Mouse (Mus musculus) ovary, postnatal 10 days (tissue): ENCODE measurements at regions not wholly inside any gene's neighbourhood (a gene's known extent, or its start where the extent isn't known, plus 50 kb on each side); places are given as distances from the start of the nearest gene placed in this dataset.
A peak's percentile ranks its signal among the peaks of the same experiment; 100 is the strongest.

ENCODE experiments used
- DNase-seq: peaks from one replicate; pipeline ENCODE4 v3.0.0; 2022; ENCODE audit warnings: low spot score

DNA sequence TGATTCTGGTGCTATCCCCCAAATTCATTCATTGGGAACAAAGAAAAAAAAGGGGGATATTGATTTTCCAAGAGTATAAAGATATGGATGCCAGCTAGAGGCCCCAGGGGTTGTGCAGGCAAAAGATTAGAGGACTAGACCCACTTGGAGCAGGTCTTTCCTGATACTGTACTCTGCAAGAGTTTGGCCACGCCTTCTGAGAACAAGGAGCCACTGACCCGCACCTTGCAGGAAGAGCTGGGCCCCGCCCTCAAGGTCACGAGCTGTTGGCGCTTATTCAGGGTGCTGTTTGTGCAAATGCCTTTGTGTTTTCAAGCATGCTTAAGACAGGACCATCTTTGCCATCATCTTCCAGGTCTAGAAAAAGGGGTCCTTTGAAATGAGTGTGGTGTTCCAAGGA, 54.5 kb upstream of the Slc7a1 start:
- no peak for DNase-seq

DNA sequence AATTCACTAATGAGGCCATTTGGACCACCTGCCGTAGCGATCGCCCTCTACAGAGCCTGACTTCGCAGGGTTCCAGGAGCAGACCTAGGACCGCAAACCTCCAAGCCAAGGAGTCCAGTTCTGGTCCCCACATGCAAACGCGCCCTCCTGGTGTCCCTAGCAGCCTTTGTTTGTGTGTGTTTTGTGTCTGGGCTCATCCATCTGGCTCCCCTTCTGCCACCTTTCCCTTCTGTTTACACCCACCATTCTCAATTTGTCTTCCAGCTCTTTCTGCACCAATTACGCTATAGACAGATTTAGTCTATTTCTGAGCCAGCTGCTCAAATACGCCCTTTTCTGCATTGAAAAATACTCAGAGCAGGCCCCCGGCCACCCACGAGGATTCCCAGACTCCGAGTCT, 54.1 kb upstream of the Slc7a1 start:
- no peak for DNase-seq

DNA sequence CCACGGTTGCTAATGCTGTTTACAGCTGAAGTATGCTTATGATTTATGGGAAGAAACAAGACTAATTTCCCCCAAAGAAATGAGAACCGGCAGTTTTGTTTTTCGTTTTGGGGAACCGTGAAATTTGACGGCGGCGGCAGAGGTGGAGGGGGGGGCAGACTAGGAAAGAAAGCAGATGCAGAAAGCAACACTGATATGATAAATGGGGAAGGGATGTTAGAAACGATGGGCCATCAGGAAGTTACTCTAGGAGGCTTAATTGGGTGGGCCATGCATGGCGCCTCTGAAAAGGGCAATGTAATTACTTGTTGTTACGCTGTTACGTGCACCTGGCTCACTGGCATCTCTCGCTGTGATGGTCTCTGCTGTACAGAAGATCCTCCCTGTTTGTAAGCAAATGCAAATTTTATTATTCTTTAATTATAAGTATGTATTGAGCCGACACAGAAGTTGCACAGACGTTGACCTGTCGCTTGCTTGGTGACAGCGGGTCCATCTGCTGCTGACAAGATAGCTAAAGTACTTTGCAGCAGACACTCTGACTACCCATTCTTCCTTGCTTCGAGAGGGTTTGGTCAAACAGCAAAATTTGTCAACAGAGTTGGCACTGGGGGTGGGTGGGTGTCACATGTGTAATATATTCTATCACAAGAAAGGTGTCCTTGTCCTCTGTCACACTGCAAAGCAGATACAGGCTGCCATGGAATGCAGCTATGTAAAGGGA, 53.4 kb upstream of the Slc7a1 start:
- no peak for DNase-seq

DNA sequence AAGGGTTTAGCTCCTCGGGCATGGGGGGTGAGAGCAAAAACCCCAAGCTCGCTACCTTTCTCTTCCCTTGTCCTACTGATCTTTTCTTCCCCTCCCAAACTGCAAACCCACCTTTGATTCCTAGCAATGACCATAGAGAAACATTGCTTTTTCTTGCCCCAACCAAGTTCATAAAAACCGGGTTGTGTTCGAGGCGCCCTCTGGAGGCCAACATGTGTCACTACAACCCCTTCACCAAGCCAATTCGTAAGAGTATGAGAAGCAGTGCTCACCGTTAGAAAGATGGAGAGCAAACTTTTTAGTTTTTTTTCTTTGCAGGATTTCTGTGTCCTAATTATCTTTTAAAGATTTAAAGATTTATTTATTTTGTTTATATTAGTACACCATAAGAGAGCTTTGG, 52.1 kb upstream of the Slc7a1 start:
- DNase-seq = peak; percentile 18

DNA sequence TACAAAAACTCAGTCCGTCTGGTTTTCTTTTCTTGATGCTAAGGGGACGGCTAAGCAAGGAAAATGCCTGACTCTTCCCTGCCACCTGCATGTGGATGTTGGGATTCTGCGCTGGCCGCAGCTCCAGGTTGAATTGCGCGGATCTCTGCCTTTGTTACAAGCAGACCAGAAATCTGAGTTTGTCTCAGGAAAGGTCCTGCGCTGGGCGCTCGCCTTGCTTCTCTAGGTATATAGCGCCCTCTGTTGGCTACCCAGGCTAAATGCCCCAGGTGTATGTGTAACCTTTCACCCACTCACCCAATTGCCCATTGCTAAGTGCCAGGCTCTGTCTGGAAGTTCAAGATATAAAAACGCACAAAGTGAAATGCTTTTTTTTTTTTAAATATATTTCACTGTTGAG, 51.2 kb upstream of the Slc7a1 start:
- DNase-seq = peak; percentile 16
